In the genomic region with DNA sequence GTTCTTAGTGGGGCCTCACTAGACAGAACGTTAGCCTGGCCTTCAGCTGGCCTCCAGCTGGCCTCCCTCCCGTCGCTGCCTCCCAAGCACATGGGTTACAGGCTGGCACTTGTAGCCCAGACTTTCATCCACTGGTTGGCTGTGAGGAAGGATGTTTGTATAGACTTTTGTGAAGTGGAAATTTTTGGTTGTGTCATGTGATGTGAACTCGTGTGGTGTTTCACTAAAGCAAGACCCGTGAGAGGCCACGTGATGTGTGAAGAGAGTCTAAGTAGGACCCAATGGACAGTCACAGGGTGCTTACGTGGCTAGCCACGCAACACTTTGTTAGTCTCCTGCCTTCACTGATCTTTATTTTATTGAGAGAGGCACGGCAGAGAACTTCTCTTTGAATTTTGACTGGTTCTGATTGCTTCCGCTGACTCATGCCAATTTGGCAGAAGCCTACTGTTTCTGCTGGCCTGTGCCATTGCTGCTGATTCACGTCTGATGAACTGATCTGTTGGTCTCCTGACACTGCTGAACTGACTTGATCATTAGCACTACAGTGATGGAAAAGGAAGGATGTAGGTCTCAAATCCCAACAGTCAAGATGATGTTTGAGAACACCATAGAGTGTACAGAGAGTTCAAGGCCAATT, we compare ENCODE assay signal across 12 mouse cellular contexts. TPM values are rescaled to one million over a fixed set of nuclear protein-coding genes. Genes with fewer than 3 reads are reported as not detected.
DNase-seq lines count a peak whose midpoint lies in the region; ATAC-seq and TF ChIP-seq lines count a peak whose summit lies in the region.
"Had no signal": no experiment of that assay in that cellular context is flagged by ENCODE, and none has a peak within 500 bp of the region (broad histone marks: within the 10 kb centered on the region; RNA-seq: fewer than 3 reads in every experiment).

No protein-coding gene starts in this region.

- DNase-seq in 3134 (ENCODE audit: extremely low read depth, insufficient read length, low spot score) (peak; percentile 83), MEL (ENCODE audit: low read depth, low spot score) (peak; percentile 37)
- DNase-seq in lung, postnatal 10 days: peak; percentile 51
- no peak for DNase-seq in B cell, adult 2 months
- no peak for DNase-seq in gastrocnemius, adult 18-20 months (ENCODE audit: low spot score)
- DNase-seq: layer of hippocampus, adult 9-11 months had no signal

- no peaks in the 10 kb centered on the region for H3K9me3 ChIP-seq in MEL (replicated peaks; ENCODE audit: insufficient read depth, low read length)
- H3K9me3 ChIP-seq: embryonic facial prominence, embryonic 15.5 days; limb, embryonic 12.5 days had no signal

- H3K36me3 ChIP-seq in MEL (ENCODE audit: control insufficient read depth in 1 of 2, insufficient read depth in 2 of 2, low read length in 2 of 2): no peaks in the 10 kb centered on the region
- H3K36me3 ChIP-seq: embryonic facial prominence, embryonic 15.5 days; limb, embryonic 12.5 days had no signal

- no peaks in the 10 kb centered on the region for H3K4me1 ChIP-seq in MEL (ENCODE audit: control insufficient read depth in 1 of 2, insufficient read depth in 2 of 2, low read length in 2 of 2)
- peaks cover 48% of the 10 kb centered on the region for H3K4me1 ChIP-seq in bone marrow macrophage, adult 2 months (ENCODE audit: control insufficient read depth, insufficient read depth, low read length)
- H3K4me1 ChIP-seq: embryonic facial prominence, embryonic 15.5 days; limb, embryonic 12.5 days had no signal

- TF ChIP-seq EP300 in MEL (IDR thresholded peaks at IDR 0.05; ENCODE audit: low read depth in 1 of 2, low read length in 2 of 2): no peak

- TF ChIP-seq CTCF in MEL (IDR thresholded peaks at IDR 0.05 in 2 of 3, conservative IDR thresholded peaks at IDR 0.05 in 1 of 3; ENCODE audit: control insufficient read depth in 1 of 3, insufficient read depth in 1 of 3, low read depth in 2 of 3, low read length in 3 of 3, poor library complexity in 1 of 3, severe bottlenecking in 1 of 3): no peak
- no peak for TF ChIP-seq CTCF in bone marrow macrophage, adult 2 months (IDR thresholded peaks at IDR 0.05; ENCODE audit: low read depth, low read length)

- ATAC-seq in CD4-positive, CD25-positive, alpha-beta regulatory T cell, adult 4 months: no peak
- ATAC-seq: forebrain, embryonic 16.5 days had no signal

- no peak overlapping the region for H3K27ac ChIP-seq in MEL (ENCODE audit: control insufficient read depth, low read depth, low read length)
- peak overlapping the region; percentile 89 for H3K27ac ChIP-seq in bone marrow macrophage, adult 2 months (ENCODE audit: insufficient read depth, low read depth, low read length)
- H3K27ac ChIP-seq: embryonic facial prominence, embryonic 15.5 days; limb, embryonic 12.5 days had no signal

- no peak overlapping the region for H3K4me3 ChIP-seq in MEL (ENCODE audit: control insufficient read depth in 1 of 2, insufficient read depth in 1 of 2, low read depth in 2 of 2, low read length in 2 of 2)
- H3K4me3 ChIP-seq in bone marrow macrophage, adult 2 months (ENCODE audit: insufficient read depth, low read length): no peak overlapping the region
- H3K4me3 ChIP-seq: embryonic facial prominence, embryonic 15.5 days; limb, embryonic 12.5 days had no signal

- TF ChIP-seq POLR2A in MEL (IDR thresholded peaks at IDR 0.05; ENCODE audit: control insufficient read depth in 1 of 2, insufficient read depth in 1 of 2, low read depth in 1 of 2, low read length in 2 of 2, poor library complexity in 1 of 2): no peak
- TF ChIP-seq POLR2A in bone marrow macrophage, adult 2 months (IDR thresholded peaks at IDR 0.05; ENCODE audit: borderline replicate concordance, low read depth, low read length): no peak

- 0 out of 4 replicates have a peak, but pooled peaks cover 0 to 1% of the 10 kb centered on the region in 2 experiments for H3K27me3 ChIP-seq in MEL (ENCODE audit: control insufficient read depth in 1 of 2, insufficient read depth in 2 of 2, low read length in 2 of 2)
- H3K27me3 ChIP-seq: embryonic facial prominence, embryonic 15.5 days had no signal

- H3K79me2 ChIP-seq in MEL (ENCODE audit: control insufficient read depth, insufficient read depth, low read length, poor library complexity): no peaks in the 10 kb centered on the region

- H3K9ac ChIP-seq in MEL (ENCODE audit: control insufficient read depth, low read depth, low read length, poor library complexity, severe bottlenecking): no peak overlapping the region
- H3K9ac ChIP-seq: embryonic facial prominence, embryonic 15.5 days; limb, embryonic 12.5 days had no signal

- TF ChIP-seq RAD21 in MEL (IDR thresholded peaks at IDR 0.05; ENCODE audit: low read depth, low read length): no peak

TF ChIP-seq in MEL, 35 proteins besides CTCF, POLR2A, EP300 and RAD21:
- TF ChIP-seq MXI1 (IDR thresholded peaks at IDR 0.05; ENCODE audit: low read depth, low read length) (no peak), NRF1 (IDR thresholded peaks at IDR 0.05; ENCODE audit: insufficient read depth, low read depth, low read length, poor library complexity, severe bottlenecking) (no peak), TBP (IDR thresholded peaks at IDR 0.05; ENCODE audit: low read depth, low read length) (no peak), MYC (IDR thresholded peaks at IDR 0.05; ENCODE audit: low read depth, low read length) (no peak)
TF ChIP-seq in MEL: peak in this region for 0.

RNA-seq across cellular contexts. Expression of gene Zan, which starts 36.5 kb away (rescaled TPM):
- 0.10 TPM in 1 of 2 replicates, not detected in the other for total RNA-seq in MEL (2012; rRNA removed)
- under 1 TPM in 1 of 2 experiments, not detected in 1; 0.15 TPM for polyA plus RNA-seq in MEL (2012; ENCODE audit: insufficient read depth in 1 of 2, insufficient read length in 2 of 2, low read depth in 1 of 2, low replicate concordance in 2 of 2, missing spikeins in 1 of 2)
- polyA plus RNA-seq in bone marrow macrophage, adult 2 months (2012; ENCODE audit: insufficient read depth, insufficient read length, missing spikeins): not detected in 2 replicates
- under 1 TPM; 0.27 to 0.39 TPM for polyA plus RNA-seq in CD4-positive, CD25-positive, alpha-beta regulatory T cell, adult 4 months (2017; shearing (Covaris generic))
- total RNA-seq in gastrocnemius, adult 18-20 months (2021): under 1 TPM in 1 of 2 experiments, not detected in 1; 0.07 TPM
- total RNA-seq: neutrophil, adult 5-6 weeks had no signal

Comparison
In these comparisons a context has a peak if more than half of its experiments do, and no peak if none do; other contexts are left out.
1. DNase-seq: peak in 3134 (single experiment), MEL (single experiment) and lung, postnatal 10 days (single experiment); none in B cell, adult 2 months (0 of 2) and gastrocnemius, adult 18-20 months (single experiment).